Mouse (Mus musculus): ENCODE results near the gene Haus6. TPM values are rescaled to one million over a fixed set of nuclear protein-coding genes. Genes with fewer than 3 reads are reported as not detected.

Haus6 gene
- polyA plus RNA-seq, 1 experiment from 2014 or later = 33.4 TPM

GRCm38 (mm10) chr4:86622116-86622515, 10.3 kb upstream of the Haus6 start:
- Histone ChIP-seq H3K4me3 (no peak overlapping the region), H3K27me3 (ENCODE audit: poor library complexity, severe bottlenecking) (no peaks in the 10 kb centered on the region), H3K36me3 (replicated peaks) (no peaks in the 10 kb centered on the region), H3K9me3 (no peaks in the 10 kb centered on the region), H3K4me1 (no peaks in the 10 kb centered on the region), H3K27ac (no peak overlapping the region)
- 81% methylated on average over 3 of the region's 3 CpGs for WGBS
- DNase-seq (ENCODE audit: extremely low spot score, low spot score) = no peak

- H3K4me3 ChIP-seq = no peak overlapping the region
- DNase-seq (ENCODE audit: extremely low spot score, low spot score) = no peak
- H3K27me3 ChIP-seq (ENCODE audit: poor library complexity, severe bottlenecking) = no peaks in the 10 kb centered on the region
- whole genome bisulfite sequencing = 78% methylated on average over 2 of the region's 2 CpGs
- no peaks in the 10 kb centered on the region for H3K4me1 ChIP-seq
- H3K9me3 ChIP-seq = no peaks in the 10 kb centered on the region
- no peak overlapping the region for H3K27ac ChIP-seq
- H3K36me3 ChIP-seq (replicated peaks) = no peaks in the 10 kb centered on the region
Measured at GRCm38 (mm10) chr4:86620506-86620905, 8.7 kb upstream of the Haus6 start.

GRCm38 (mm10) chr4:86612289-86612620, 400 bp upstream of the Haus6 start:
- H3K36me3 ChIP-seq (replicated peaks) = peaks cover 28% of the 10 kb centered on the region
- H3K4me1 ChIP-seq = peaks cover 13% of the 10 kb centered on the region
- H3K9me3 ChIP-seq = no peaks in the 10 kb centered on the region
- H3K4me3 ChIP-seq = peak overlapping the region; percentile 95
- H3K27ac ChIP-seq = peak overlapping the region; percentile 93
- no peaks in the 10 kb centered on the region for H3K27me3 ChIP-seq (ENCODE audit: poor library complexity, severe bottlenecking)
- DNase-seq (ENCODE audit: extremely low spot score, low spot score) = no peak
- 36% methylated on average over 8 of the region's 8 CpGs for WGBS

GRCm38 (mm10) chr4:86591304-86591703, 20.6 kb downstream of the Haus6 start:
- WGBS = 93% methylated on average over 2 of the region's 2 CpGs
- Histone ChIP-seq H3K4me1 (no peaks in the 10 kb centered on the region), H3K27ac (no peak overlapping the region), H3K4me3 (no peak overlapping the region), H3K27me3 (ENCODE audit: poor library complexity, severe bottlenecking) (no peaks in the 10 kb centered on the region), H3K36me3 (replicated peaks) (peaks cover 91% of the 10 kb centered on the region), H3K9me3 (no peaks in the 10 kb centered on the region)
- no peak for DNase-seq (ENCODE audit: extremely low spot score, low spot score)

GRCm38 (mm10) chr4:86588236-86588635, 23.6 kb downstream of the Haus6 start:
- no peak for DNase-seq (ENCODE audit: extremely low spot score, low spot score)
- Histone ChIP-seq H3K9me3 (no peaks in the 10 kb centered on the region), H3K4me1 (no peaks in the 10 kb centered on the region), H3K4me3 (no peak overlapping the region), H3K27me3 (ENCODE audit: poor library complexity, severe bottlenecking) (no peaks in the 10 kb centered on the region), H3K27ac (no peak overlapping the region), H3K36me3 (replicated peaks) (peaks cover 95% of the 10 kb centered on the region)
- WGBS = 89% methylated on average over 3 of the region's 3 CpGs

- H3K36me3 ChIP-seq (replicated peaks) = peaks cover 81% of the 10 kb centered on the region
- H3K4me1 ChIP-seq = peaks cover 23% of the 10 kb centered on the region
- H3K9me3 ChIP-seq = no peaks in the 10 kb centered on the region
- no peaks in the 10 kb centered on the region for H3K27me3 ChIP-seq (ENCODE audit: poor library complexity, severe bottlenecking)
- DNase-seq (ENCODE audit: extremely low spot score, low spot score) = no peak
- H3K4me3 ChIP-seq = no peak overlapping the region
- no peak overlapping the region for H3K27ac ChIP-seq
- WGBS = 88% methylated on average over 3 of the region's 3 CpGs
Measured at GRCm38 (mm10) chr4:86580591-86580990, 31.3 kb downstream of the Haus6 start.

- WGBS = 62% methylated on average over 4 of the region's 4 CpGs
Measured at GRCm38 (mm10) chr4:86580056-86580455, 31.8 kb downstream of the Haus6 start.

GRCm38 (mm10) chr4:86576630-86577225, 35.1 kb downstream of the Haus6 start:
- Histone ChIP-seq H3K4me1 (peaks cover 31% of the 10 kb centered on the region), H3K9me3 (no peaks in the 10 kb centered on the region), H3K4me3 (peak overlapping the region; percentile 91), H3K27me3 (ENCODE audit: poor library complexity, severe bottlenecking) (no peaks in the 10 kb centered on the region), H3K27ac (peak overlapping the region; percentile 97), H3K36me3 (replicated peaks) (peaks cover 42% of the 10 kb centered on the region)
- WGBS = 11% methylated on average over 11 of the region's 11 CpGs
- no peak for DNase-seq (ENCODE audit: extremely low spot score, low spot score)

More at GRCm38 (mm10) chr4:86580056-86580455, 31.8 kb downstream of the Haus6 start:
- H3K9me3 ChIP-seq = no peaks in the 10 kb centered on the region
- no peak for DNase-seq (ENCODE audit: extremely low spot score, low spot score)
- peaks cover 26% of the 10 kb centered on the region for H3K4me1 ChIP-seq
- no peak overlapping the region for H3K4me3 ChIP-seq
- no peaks in the 10 kb centered on the region for H3K27me3 ChIP-seq (ENCODE audit: poor library complexity, severe bottlenecking)
- H3K36me3 ChIP-seq (replicated peaks) = peaks cover 75% of the 10 kb centered on the region
- no peak overlapping the region for H3K27ac ChIP-seq

GRCm38 (mm10) chr4:86576120-86576541, 35.7 kb downstream of the Haus6 start:
- H3K36me3 ChIP-seq (replicated peaks) = peaks cover 36% of the 10 kb centered on the region
- peaks cover 31% of the 10 kb centered on the region for H3K4me1 ChIP-seq
- H3K27me3 ChIP-seq (ENCODE audit: poor library complexity, severe bottlenecking) = no peaks in the 10 kb centered on the region
- H3K4me3 ChIP-seq = peak overlapping the region; percentile 91
- H3K9me3 ChIP-seq = no peaks in the 10 kb centered on the region
- peak; percentile 44 for DNase-seq (ENCODE audit: extremely low spot score, low spot score)
- peak overlapping the region; percentile 97 for H3K27ac ChIP-seq
- under 1% methylated on average over 20 of the region's 20 CpGs for whole genome bisulfite sequencing

- Histone ChIP-seq H3K9me3 (no peaks in the 10 kb centered on the region), H3K27me3 (ENCODE audit: poor library complexity, severe bottlenecking) (no peaks in the 10 kb centered on the region), H3K36me3 (replicated peaks) (peaks cover 29% of the 10 kb centered on the region), H3K27ac (peak within 1 kb of the TSS; percentile 97), H3K4me3 (peak within 1 kb of the TSS; percentile 91), H3K4me1 (peaks cover 31% of the 10 kb centered on the region)
- under 1% methylated on average over 53 of the region's 53 CpGs for WGBS
- DNase-seq (ENCODE audit: extremely low spot score, low spot score) = peak; percentile 95
Measured at GRCm38 (mm10) chr4:86575283-86575983, 36.4 kb downstream of the Haus6 start, which contains the start of gene Rraga. Gene Rraga (plus strand): TSS chr4:86575668.

GRCm38 (mm10) chr4:86574939-86575282, 36.9 kb downstream of the Haus6 start:
- no peaks in the 10 kb centered on the region for H3K9me3 ChIP-seq
- WGBS = 18% methylated on average over 6 of the region's 6 CpGs
- peak overlapping the region; percentile 91 for H3K4me3 ChIP-seq
- peaks cover 25% of the 10 kb centered on the region for H3K36me3 ChIP-seq (replicated peaks)
- H3K27ac ChIP-seq = peak overlapping the region; percentile 97
- H3K27me3 ChIP-seq (ENCODE audit: poor library complexity, severe bottlenecking) = no peaks in the 10 kb centered on the region
- peaks cover 31% of the 10 kb centered on the region for H3K4me1 ChIP-seq
- no peak for DNase-seq (ENCODE audit: extremely low spot score, low spot score)

GRCm38 (mm10) chr4:86561061-86561460, 50.8 kb downstream of the Haus6 start:
- 100% methylated on average over 3 of the region's 3 CpGs for WGBS
- no peaks in the 10 kb centered on the region for H3K4me1 ChIP-seq
- H3K4me3 ChIP-seq = no peak overlapping the region
- no peaks in the 10 kb centered on the region for H3K36me3 ChIP-seq (replicated peaks)
- H3K9me3 ChIP-seq = no peaks in the 10 kb centered on the region
- H3K27me3 ChIP-seq (ENCODE audit: poor library complexity, severe bottlenecking) = no peaks in the 10 kb centered on the region
- DNase-seq (ENCODE audit: extremely low spot score, low spot score) = no peak
- no peak overlapping the region for H3K27ac ChIP-seq

GRCm38 (mm10) chr4:86559006-86559405, 52.8 kb downstream of the Haus6 start:
- H3K4me1 ChIP-seq = no peaks in the 10 kb centered on the region
- 78% methylated on average over 4 of the region's 4 CpGs for WGBS
- no peak for DNase-seq (ENCODE audit: extremely low spot score, low spot score)

More at GRCm38 (mm10) chr4:86559006-86559405, 52.8 kb downstream of the Haus6 start:
- no peak overlapping the region for H3K27ac ChIP-seq
- H3K27me3 ChIP-seq (ENCODE audit: poor library complexity, severe bottlenecking) = no peaks in the 10 kb centered on the region
- no peaks in the 10 kb centered on the region for H3K9me3 ChIP-seq
- H3K36me3 ChIP-seq (replicated peaks) = no peaks in the 10 kb centered on the region
- H3K4me3 ChIP-seq = no peak overlapping the region
